Mouse (Mus musculus): Measurements from ENCODE around the gene 1700113H08Rik.

DNA sequence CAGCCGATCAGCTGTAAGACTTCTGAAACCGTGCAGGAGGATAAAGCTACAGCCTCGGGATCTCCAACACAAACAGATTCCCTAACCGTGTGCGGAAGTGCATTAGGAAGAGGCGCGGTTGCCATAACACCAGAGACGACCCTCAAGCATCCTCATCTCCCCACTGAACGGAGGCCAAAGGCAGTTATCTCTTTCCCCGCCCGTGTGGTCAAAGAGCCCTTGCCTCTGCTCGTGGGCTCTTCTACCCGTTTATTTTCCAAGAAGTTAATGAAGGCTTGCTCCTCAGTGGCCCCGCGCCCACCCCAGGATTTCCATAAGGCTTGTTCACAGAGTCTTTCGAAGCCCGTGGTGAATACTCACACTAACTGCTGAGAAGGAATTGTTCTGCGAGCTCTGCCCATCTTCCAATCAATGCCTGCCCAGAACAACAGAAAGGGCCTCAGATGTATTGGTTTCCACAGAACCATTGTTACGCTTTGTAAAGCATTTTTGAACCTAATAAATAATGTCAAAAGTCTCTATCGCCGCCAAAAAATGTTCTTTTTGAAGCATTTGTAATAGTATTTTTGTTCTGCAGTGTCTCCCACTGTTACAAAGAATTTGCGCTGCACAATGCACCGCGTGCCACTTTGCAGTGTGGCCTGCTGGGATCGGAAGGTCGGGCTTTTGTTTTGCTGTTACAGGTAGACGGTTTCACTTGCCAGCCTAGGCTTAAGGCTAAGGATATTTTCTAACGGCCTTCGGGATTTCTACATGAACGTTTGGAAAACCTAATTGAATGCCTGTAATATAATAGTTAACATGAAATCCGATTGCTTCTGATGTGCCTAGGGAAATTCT is 172.4 kb downstream of the 1700113H08Rik start:
- TF ChIP-seq POLR2A (IDR thresholded peaks at IDR 0.05; ENCODE audit: low read depth, low read length) (no peak), CTCF (IDR thresholded peaks at IDR 0.05; ENCODE audit: extremely low read depth, insufficient read depth, insufficient read length, insufficient replicate concordance) (no peak)

Data from spleen, adult 2 months (tissue).